Mouse (Mus musculus) forebrain, embryonic 16.5 days (tissue): Measurements from ENCODE around the gene Mterf1a. TPM values are rescaled to one million over a fixed set of nuclear protein-coding genes. Genes with fewer than 3 reads are reported as not detected.
"Not testable (repeated sequence)": the region's sequence is repeated elsewhere in the genome, so short reads cannot be mapped to it uniquely, and the experiment has no call there.

Experiments
- ATAC-seq: fragments of 200-750 bp; cut with Nextera tagmentation; 2 replicates; pipeline ENCODE4 v1.8.0; 2017; ENCODE audit warnings: mild to moderate bottlenecking, moderate library complexity
- H3K27ac ChIP-seq: fragments of 300-500 bp; sonication (generic); 2 replicates; pipeline ENCODE4 v1.5.1; 2014; ENCODE audit warnings: low read length, control low read depth
- H3K27me3 ChIP-seq: fragments of 300-500 bp; sonication (generic); replicated peaks from 2 replicates; pipeline ENCODE4 v1.6.1; 2014; ENCODE audit warnings: low read length; ENCODE audit not compliant: control insufficient read depth, insufficient read depth
- H3K36me3 ChIP-seq: fragments of 300-500 bp; sonication (generic); 2 replicates; pipeline ENCODE4 v1.6.1; 2014; ENCODE audit not compliant: control insufficient read depth, insufficient read depth
- H3K4me1 ChIP-seq: fragments of 300-500 bp; sonication (generic); replicated peaks from 2 replicates; pipeline ENCODE4 v1.6.1; 2014; ENCODE audit warnings: low read length; ENCODE audit not compliant: control insufficient read depth, insufficient read depth
- H3K4me2 ChIP-seq: fragments of 300-500 bp; sonication (generic); 2 replicates; pipeline ENCODE4 v1.6.1; 2014; ENCODE audit warnings: mild to moderate bottlenecking, low read length, control low read depth
- H3K4me3 ChIP-seq: fragments of 300-500 bp; sonication (generic); replicated peaks from 2 replicates; pipeline ENCODE4 v1.5.1; 2014; ENCODE audit warnings: mild to moderate bottlenecking, low read length, control low read depth
- H3K9ac ChIP-seq: fragments of 300-500 bp; sonication (generic); replicated peaks from 2 replicates; pipeline ENCODE4 v1.6.1; 2014; ENCODE audit warnings: low read depth, low read length, control low read depth
- H3K9me3 ChIP-seq: fragments of 300-500 bp; sonication (generic); 2 replicates; pipeline ENCODE4 v1.6.1; 2016; ENCODE audit warnings: low read length; ENCODE audit not compliant: control insufficient read depth
- WGBS: fragments of 180-500 bp; shearing (Covaris S2); extraction: QIAGEN DNeasy Blood & Tissue Kit; methylation state at CpG from one replicate; pipeline ENCODE4 v1.1.7; 2014; 5-methylcytosine and 5-hydroxymethylcytosine counted together
- polyA plus RNA-seq: library from polyadenylated mRNA; unstranded; fragments of >200 nt; fragmentation: Nextera tagmentation; extraction: Ambion mirVana; gene quantifications from 2 replicates; pipeline ENCODE4 v1.2.1, GENCODE M21; 2015

The Mterf1a gene
- polyA plus RNA-seq, 1 experiment from 2014 or later = 10.9 TPM

DNA sequence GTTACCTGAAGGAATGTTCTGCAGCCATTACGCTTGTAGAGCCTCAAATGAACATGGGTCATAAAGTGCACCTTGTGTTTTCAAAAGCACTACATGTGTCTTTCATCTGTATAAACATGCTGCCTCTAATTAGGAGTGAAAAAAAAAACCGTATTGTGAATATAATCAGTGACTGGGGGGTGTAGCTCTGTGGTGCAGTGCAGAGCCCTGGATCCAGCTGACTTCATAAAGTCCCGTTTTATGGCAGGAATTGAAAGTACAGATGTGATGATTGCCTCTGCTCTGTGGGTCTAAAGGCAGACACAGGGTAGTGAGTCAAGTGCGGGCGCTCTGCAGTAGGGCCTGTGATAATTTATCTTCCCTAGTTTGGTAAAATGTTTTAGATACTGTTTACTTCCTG lies 37.0 kb upstream of the Mterf1a start:
- Histone ChIP-seq H3K4me3 (peak overlapping the region; percentile 94), H3K4me2 (peak overlapping the region; percentile 94), H3K27me3 (no peaks in the 10 kb centered on the region), H3K9ac (no peak overlapping the region), H3K9me3 (no peaks in the 10 kb centered on the region), H3K27ac (no peak overlapping the region; the same call in 1 of the 2 replicates), H3K36me3 (no peaks in the 10 kb centered on the region), H3K4me1 (peaks cover 36% of the 10 kb centered on the region)
- ATAC-seq = no peak
- WGBS = 27% methylated on average over 5 of the region's 5 CpGs

DNA sequence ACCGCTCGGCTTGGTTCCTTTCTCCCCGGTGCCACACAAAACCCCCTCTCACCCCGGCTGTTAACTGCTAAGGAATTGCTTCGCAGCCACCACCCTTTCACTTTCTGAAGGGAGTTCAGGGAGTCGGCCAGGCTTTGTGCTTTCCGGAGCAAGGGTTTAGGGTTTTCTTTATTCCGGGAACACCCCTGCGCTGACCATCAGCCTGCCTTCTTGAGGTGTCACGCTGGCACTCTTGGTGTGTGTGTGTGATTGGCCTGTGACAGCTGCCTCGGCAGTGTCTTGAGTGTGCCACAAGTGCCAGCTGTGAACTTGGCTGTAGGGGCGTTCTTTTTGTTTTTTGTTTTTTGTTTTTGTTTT lies 34.9 kb upstream of the Mterf1a start:
- ATAC-seq = peak; percentile 46
- no peaks in the 10 kb centered on the region for H3K9me3 ChIP-seq
- H3K27ac ChIP-seq = peak overlapping the region; percentile 98
- H3K36me3 ChIP-seq = no peaks in the 10 kb centered on the region
- H3K27me3 ChIP-seq = no peaks in the 10 kb centered on the region
- peak overlapping the region; percentile 94 for H3K4me3 ChIP-seq
- H3K4me1 ChIP-seq = peaks cover 34% of the 10 kb centered on the region
- 0% methylated on average over 12 of the region's 12 CpGs for WGBS
- H3K9ac ChIP-seq = peak overlapping the region; percentile 99
- H3K4me2 ChIP-seq = peak overlapping the region; percentile 94

- H3K36me3 ChIP-seq = no peaks in the 10 kb centered on the region
- H3K4me2 ChIP-seq = peak within 1 kb of the TSS; percentile 94
- peak; percentile 81 for ATAC-seq
- peak within 1 kb of the TSS; percentile 99 for H3K9ac ChIP-seq
- peak within 1 kb of the TSS; percentile 98 for H3K27ac ChIP-seq
- peak within 1 kb of the TSS; percentile 94 for H3K4me3 ChIP-seq
- WGBS = under 1% methylated on average over 61 of the region's 82 CpGs
- H3K4me1 ChIP-seq = peaks cover 31% of the 10 kb centered on the region
- H3K27me3 ChIP-seq = no peaks in the 10 kb centered on the region
- no peaks in the 10 kb centered on the region for H3K9me3 ChIP-seq
Measured at GRCm38 (mm10) chr5:3927801-3928689, 34.3 kb upstream of the Mterf1a start, which contains the start of gene Akap9. Akap9 (plus strand) TSS chr5:3928054.

GRCm38 (mm10) chr5:3926666-3927065 lies 32.9 kb upstream of the Mterf1a start:
- no peaks in the 10 kb centered on the region for H3K27me3 ChIP-seq
- H3K27ac ChIP-seq = 0 out of 2 replicates have a peak overlapping the region, but pooled peaks have one; percentile 3
- H3K4me2 ChIP-seq = no peak overlapping the region
- no peak overlapping the region for H3K9ac ChIP-seq
- peaks cover 25% of the 10 kb centered on the region for H3K4me1 ChIP-seq
- no peaks in the 10 kb centered on the region for H3K9me3 ChIP-seq
- H3K36me3 ChIP-seq = no peaks in the 10 kb centered on the region
- no peak for ATAC-seq
- no peak overlapping the region for H3K4me3 ChIP-seq
- 17% methylated on average over 4 of the region's 4 CpGs for WGBS

DNA sequence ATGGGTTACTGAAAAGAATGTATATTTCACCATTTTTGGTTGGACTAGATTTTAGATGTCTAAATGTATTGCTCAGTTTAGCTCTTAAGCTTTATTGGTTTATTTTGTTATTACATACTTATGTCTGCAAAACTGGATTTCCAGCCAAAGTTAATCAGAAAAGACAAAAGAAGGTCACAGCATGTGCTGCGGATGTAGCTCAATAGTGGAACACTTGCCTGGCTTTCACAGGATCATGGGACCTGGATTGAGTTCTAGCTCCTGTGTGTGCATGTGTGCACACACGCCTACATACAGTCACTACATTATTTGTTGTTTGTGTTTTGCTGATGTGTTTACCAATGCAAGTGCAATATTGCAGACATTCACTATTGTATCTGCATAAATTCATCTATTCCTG lies 28.6 kb upstream of the Mterf1a start:
- no peak overlapping the region for H3K27ac ChIP-seq
- H3K9me3 ChIP-seq = no peaks in the 10 kb centered on the region
- H3K27me3 ChIP-seq = no peaks in the 10 kb centered on the region
- no peak overlapping the region for H3K4me2 ChIP-seq
- H3K36me3 ChIP-seq = no peaks in the 10 kb centered on the region
- H3K4me3 ChIP-seq = no peak overlapping the region
- no peak for ATAC-seq
- 83% methylated on average over 2 of the region's 2 CpGs for WGBS
- peaks cover 5% of the 10 kb centered on the region; the same call in 1 of the 2 replicates for H3K4me1 ChIP-seq
- H3K9ac ChIP-seq = no peak overlapping the region

DNA sequence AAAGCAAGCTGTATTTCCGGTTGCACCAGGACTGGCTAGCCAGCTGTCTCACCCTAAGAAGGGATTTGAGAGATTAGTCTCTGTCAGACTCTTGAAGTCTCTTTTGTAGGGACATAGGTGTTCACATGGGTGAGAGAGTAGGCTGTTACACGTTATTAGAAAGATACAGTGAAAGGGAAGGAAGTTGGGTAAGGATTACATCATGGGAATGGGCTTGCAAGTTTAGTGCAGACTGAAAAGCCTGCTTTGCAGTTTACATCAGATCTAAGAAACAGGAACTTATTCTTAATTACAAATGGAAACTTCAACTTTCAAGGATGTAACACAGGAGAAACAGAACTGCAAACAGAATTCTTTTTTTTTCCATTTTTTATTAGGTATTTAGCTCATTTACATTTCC lies 11.7 kb upstream of the Mterf1a start:
- no peak for ATAC-seq
- WGBS = 68% methylated on average over 2 of the region's 2 CpGs
- no peak overlapping the region for H3K4me2 ChIP-seq

DNA sequence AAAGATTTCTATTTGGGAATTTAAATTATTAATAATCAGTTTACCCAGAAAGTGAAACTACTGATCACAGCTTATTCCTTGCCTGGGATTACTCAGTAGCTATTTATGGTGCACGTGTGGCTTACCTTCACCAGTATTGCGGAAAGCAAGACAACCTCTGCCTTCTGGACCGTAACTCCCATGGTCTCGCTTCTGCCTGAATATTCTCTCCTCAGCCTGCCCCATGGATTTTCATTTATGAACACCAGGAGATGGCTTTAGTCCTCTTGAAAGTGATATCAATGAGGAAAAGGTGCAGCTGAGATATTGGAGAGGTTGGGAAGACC lies 524 bp upstream of the Mterf1a start:
- not testable (repeated sequence) for H3K27me3 ChIP-seq, H3K9ac ChIP-seq, H3K36me3 ChIP-seq, ATAC-seq, H3K4me3 ChIP-seq, H3K27ac ChIP-seq, H3K9me3 ChIP-seq, H3K4me1 ChIP-seq, H3K4me2 ChIP-seq
- WGBS = 90% methylated on average over 4 of the region's 4 CpGs

More for the DNA sequence above, 11.7 kb upstream of the Mterf1a start:
- H3K4me3 ChIP-seq = no peak overlapping the region
- no peak overlapping the region for H3K9ac ChIP-seq
- no peaks in the 10 kb centered on the region for H3K4me1 ChIP-seq
- no peak overlapping the region for H3K27ac ChIP-seq
- H3K36me3 ChIP-seq = no peaks in the 10 kb centered on the region
- H3K9me3 ChIP-seq = no peaks in the 10 kb centered on the region
- H3K27me3 ChIP-seq = no peaks in the 10 kb centered on the region

DNA sequence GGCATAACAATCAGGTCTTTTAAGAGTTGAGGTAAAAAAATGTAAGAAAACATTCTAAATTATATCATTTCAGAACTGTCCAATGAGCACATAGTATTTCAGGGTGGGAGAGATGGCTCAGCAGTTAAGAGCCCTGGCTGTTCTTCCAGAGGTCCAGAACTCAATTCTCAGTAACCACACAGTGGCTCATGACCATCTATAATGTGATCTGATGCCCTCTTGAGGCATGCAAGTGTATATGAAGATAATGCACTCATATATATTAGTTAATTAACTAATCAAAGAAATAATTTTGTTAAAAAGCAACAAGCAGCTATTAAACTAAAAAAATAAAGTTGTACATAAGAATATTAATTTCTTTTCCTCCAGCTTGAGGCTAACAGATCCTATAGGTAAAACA lies 4.5 kb downstream of the Mterf1a start:
- no peaks in the 10 kb centered on the region for H3K36me3 ChIP-seq
- no peaks in the 10 kb centered on the region for H3K27me3 ChIP-seq
- H3K9ac ChIP-seq = no peak overlapping the region
- H3K27ac ChIP-seq = no peak overlapping the region
- ATAC-seq = no peak
- H3K4me1 ChIP-seq = peaks cover 5% of the 10 kb centered on the region; the same call in 1 of the 2 replicates
- H3K9me3 ChIP-seq = no peaks in the 10 kb centered on the region
- H3K4me2 ChIP-seq = no peak overlapping the region
- no peak overlapping the region for H3K4me3 ChIP-seq

GRCm38 (mm10) chr5:3886862-3887261 lies 6.9 kb downstream of the Mterf1a start:
- not testable (repeated sequence) for H3K4me1 ChIP-seq, H3K27ac ChIP-seq, H3K9ac ChIP-seq, H3K4me3 ChIP-seq, H3K27me3 ChIP-seq, H3K4me2 ChIP-seq, ATAC-seq, H3K9me3 ChIP-seq, H3K36me3 ChIP-seq
- WGBS = 91% methylated on average over 7 of the region's 7 CpGs
